Mouse (Mus musculus): ENCODE results near the gene Trim38. TPM values are rescaled to one million over a fixed set of nuclear protein-coding genes. Genes with fewer than 3 reads are reported as not detected.
A peak's percentile ranks its signal among the peaks of the same experiment; 100 is the strongest.
"Not testable (repeated sequence)": the region's sequence is repeated elsewhere in the genome, so short reads cannot be mapped to it uniquely, and the experiment has no call there.

Gene Trim38
- polyA plus RNA-seq, 1 experiment: not detected

GRCm38 (mm10) chr13:23750839-23751477 is 18.8 kb upstream of the Trim38 start, which contains the start of gene Hist1h2ab:
Gene Hist1h2ab (plus strand): TSS chr13:23751126.
- not testable (repeated sequence) for H3K36me3 ChIP-seq (ENCODE audit: control insufficient read depth, insufficient read depth, low read length); H3K27me3 ChIP-seq (ENCODE audit: control insufficient read depth, insufficient read depth, low read length); H3K4me1 ChIP-seq (replicated peaks; ENCODE audit: control insufficient read depth, insufficient read depth, low read length)
- under 1% methylated on average over 32 of the region's 47 CpGs for WGBS
- peak within 1 kb of the TSS; percentile 86 for H3K27ac ChIP-seq (ENCODE audit: control insufficient read depth, insufficient read depth, low read length)
- peak; percentile 63 for DNase-seq
- peak within 1 kb of the TSS; percentile 41 for H3K4me3 ChIP-seq (ENCODE audit: control insufficient read depth, insufficient read depth, low read length)
- TF ChIP-seq CTCF (IDR thresholded peaks at IDR 0.05; ENCODE audit: borderline replicate concordance, control insufficient read depth, extremely low read depth, insufficient read depth, low read length, poor library complexity) (0 out of 2 replicates have a peak, but pooled peaks have one; percentile 10), POLR2A (IDR thresholded peaks at IDR 0.05; ENCODE audit: control insufficient read depth, extremely low read depth, insufficient read depth, low read length, poor library complexity) (peak; percentile 60; the same call in 1 of the 2 replicates)

- Histone ChIP-seq H3K4me1 (replicated peaks; ENCODE audit: control insufficient read depth, insufficient read depth, low read length) (0 out of 2 replicates have a peak, but pooled peaks cover 2% of the 10 kb centered on the region), H3K36me3 (ENCODE audit: control insufficient read depth, insufficient read depth, low read length) (no peaks in the 10 kb centered on the region), H3K27ac (ENCODE audit: control insufficient read depth, insufficient read depth, low read length) (peak overlapping the region; percentile 86), H3K27me3 (ENCODE audit: control insufficient read depth, insufficient read depth, low read length) (no peaks in the 10 kb centered on the region), H3K4me3 (ENCODE audit: control insufficient read depth, insufficient read depth, low read length) (peak overlapping the region; percentile 41)
- no peak for DNase-seq
- WGBS: under 1% methylated on average over 11 of the region's 11 CpGs
- TF ChIP-seq POLR2A (IDR thresholded peaks at IDR 0.05; ENCODE audit: control insufficient read depth, extremely low read depth, insufficient read depth, low read length, poor library complexity) (no peak), CTCF (IDR thresholded peaks at IDR 0.05; ENCODE audit: borderline replicate concordance, control insufficient read depth, extremely low read depth, insufficient read depth, low read length, poor library complexity) (no peak)
These were observed 18.2 kb upstream of the Trim38 start for GRCm38 (mm10) chr13:23751478-23751956.

- DNase-seq: peak; percentile 87
- H3K36me3 ChIP-seq (ENCODE audit: control insufficient read depth, insufficient read depth, low read length); H3K4me1 ChIP-seq (replicated peaks; ENCODE audit: control insufficient read depth, insufficient read depth, low read length); H3K27me3 ChIP-seq (ENCODE audit: control insufficient read depth, insufficient read depth, low read length): not testable (repeated sequence)
- under 1% methylated on average over 20 of the region's 47 CpGs for WGBS
- Histone ChIP-seq H3K27ac (ENCODE audit: control insufficient read depth, insufficient read depth, low read length) (peak within 1 kb of the TSS; percentile 86), H3K4me3 (ENCODE audit: control insufficient read depth, insufficient read depth, low read length) (peak within 1 kb of the TSS; percentile 41)
These were observed 17.5 kb upstream of the Trim38 start, which contains the start of gene Hist1h3b for GRCm38 (mm10) chr13:23752067-23752741. Gene Hist1h3b (plus strand): TSS chr13:23752267.

GRCm38 (mm10) chr13:23752742-23753172 is 17.0 kb upstream of the Trim38 start:
- no peak for DNase-seq
- Histone ChIP-seq H3K4me3 (ENCODE audit: control insufficient read depth, insufficient read depth, low read length) (no peak overlapping the region), H3K27ac (ENCODE audit: control insufficient read depth, insufficient read depth, low read length) (peak overlapping the region; percentile 15; the same call in 1 of the 2 replicates), H3K36me3 (ENCODE audit: control insufficient read depth, insufficient read depth, low read length) (no peaks in the 10 kb centered on the region), H3K27me3 (ENCODE audit: control insufficient read depth, insufficient read depth, low read length) (no peaks in the 10 kb centered on the region), H3K4me1 (replicated peaks; ENCODE audit: control insufficient read depth, insufficient read depth, low read length) (peaks cover 3% of the 10 kb centered on the region)
- WGBS: 9% methylated on average over 6 of the region's 6 CpGs
- TF ChIP-seq POLR2A (IDR thresholded peaks at IDR 0.05; ENCODE audit: control insufficient read depth, extremely low read depth, insufficient read depth, low read length, poor library complexity): no peak
- no peak for TF ChIP-seq CTCF (IDR thresholded peaks at IDR 0.05; ENCODE audit: borderline replicate concordance, control insufficient read depth, extremely low read depth, insufficient read depth, low read length, poor library complexity)

- DNase-seq: no peak
- no peak for TF ChIP-seq POLR2A (IDR thresholded peaks at IDR 0.05; ENCODE audit: control insufficient read depth, extremely low read depth, insufficient read depth, low read length, poor library complexity)
- TF ChIP-seq CTCF (IDR thresholded peaks at IDR 0.05; ENCODE audit: borderline replicate concordance, control insufficient read depth, extremely low read depth, insufficient read depth, low read length, poor library complexity): no peak
- Histone ChIP-seq H3K27me3 (ENCODE audit: control insufficient read depth, insufficient read depth, low read length) (no peaks in the 10 kb centered on the region), H3K27ac (ENCODE audit: control insufficient read depth, insufficient read depth, low read length) (no peak overlapping the region), H3K4me1 (replicated peaks; ENCODE audit: control insufficient read depth, insufficient read depth, low read length) (peaks cover 3% of the 10 kb centered on the region), H3K36me3 (ENCODE audit: control insufficient read depth, insufficient read depth, low read length) (no peaks in the 10 kb centered on the region), H3K4me3 (ENCODE audit: control insufficient read depth, insufficient read depth, low read length) (no peak overlapping the region)
- 70% methylated on average over 4 of the region's 4 CpGs for WGBS
These were observed 16.2 kb upstream of the Trim38 start for GRCm38 (mm10) chr13:23753314-23754078.

- Histone ChIP-seq H3K36me3 (ENCODE audit: control insufficient read depth, insufficient read depth, low read length) (no peaks in the 10 kb centered on the region), H3K27ac (ENCODE audit: control insufficient read depth, insufficient read depth, low read length) (no peak overlapping the region), H3K27me3 (ENCODE audit: control insufficient read depth, insufficient read depth, low read length) (no peaks in the 10 kb centered on the region), H3K4me3 (ENCODE audit: control insufficient read depth, insufficient read depth, low read length) (no peak overlapping the region), H3K4me1 (replicated peaks; ENCODE audit: control insufficient read depth, insufficient read depth, low read length) (peaks cover 3% of the 10 kb centered on the region)
- TF ChIP-seq CTCF (IDR thresholded peaks at IDR 0.05; ENCODE audit: borderline replicate concordance, control insufficient read depth, extremely low read depth, insufficient read depth, low read length, poor library complexity) (no peak), POLR2A (IDR thresholded peaks at IDR 0.05; ENCODE audit: control insufficient read depth, extremely low read depth, insufficient read depth, low read length, poor library complexity) (no peak)
- no peak for DNase-seq
These were observed 14.7 kb upstream of the Trim38 start for GRCm38 (mm10) chr13:23755000-23755399.

Measured in thymus, adult 2 months (tissue).